Mouse (Mus musculus) kidney, embryonic 14.5 days (tissue): Measurements from ENCODE around the gene Bcdin3d. TPM values are rescaled to one million over a fixed set of nuclear protein-coding genes. Genes with fewer than 3 reads are reported as not detected.

Experiments used
- ATAC-seq: fragments of 200-750 bp; cut with Nextera tagmentation; 2 replicates; pipeline ENCODE4 v1.8.0; 2017; ENCODE audit warnings: moderate number of reproducible peaks, mild to moderate bottlenecking, moderate TSS enrichment, moderate library complexity; ENCODE audit not compliant: low FRiP score, low TSS enrichment
- H3K27ac ChIP-seq: fragments of 300-500 bp; sonication (generic); 2 replicates; pipeline ENCODE4 v1.5.1; 2014; ENCODE audit warnings: low read depth, mild to moderate bottlenecking, low read length, moderate library complexity, mixed read lengths
- H3K27me3 ChIP-seq: fragments of 300-500 bp; sonication (generic); 2 replicates; pipeline ENCODE4 v1.6.1; 2014; ENCODE audit warnings: mild to moderate bottlenecking, low read length; ENCODE audit not compliant: control insufficient read depth, insufficient read depth
- H3K36me3 ChIP-seq: fragments of 300-500 bp; sonication (generic); 2 replicates; pipeline ENCODE4 v1.6.1; 2014; ENCODE audit warnings: low read length, mixed read lengths; ENCODE audit not compliant: control insufficient read depth, insufficient read depth
- H3K4me1 ChIP-seq: fragments of 300-500 bp; sonication (generic); 2 replicates; pipeline ENCODE4 v1.6.1; 2014; ENCODE audit warnings: low read length, mixed read lengths; ENCODE audit not compliant: control insufficient read depth, insufficient read depth
- H3K4me2 ChIP-seq: fragments of 300-500 bp; sonication (generic); replicated peaks from 2 replicates; pipeline ENCODE4 v1.6.1; 2014; ENCODE audit warnings: low read depth, mild to moderate bottlenecking, low read length
- H3K4me3 ChIP-seq: fragments of 300-500 bp; sonication (generic); 2 replicates; pipeline ENCODE4 v1.5.1; 2014; ENCODE audit warnings: mild to moderate bottlenecking, low read length
- H3K9ac ChIP-seq: fragments of 300-500 bp; sonication (generic); 2 replicates; pipeline ENCODE4 v1.6.1; 2014; ENCODE audit warnings: low read depth, mild to moderate bottlenecking, low read length, moderate library complexity
- H3K9me3 ChIP-seq: fragments of 300-500 bp; sonication (generic); 2 replicates; pipeline ENCODE4 v1.6.1; 2016; ENCODE audit warnings: low read length; ENCODE audit not compliant: control insufficient read depth
- WGBS: fragments of 180-500 bp; shearing (Covaris S2); extraction: QIAGEN DNeasy Blood & Tissue Kit; methylation state at CpG from one replicate; pipeline ENCODE4 v1.1.7; 2014; 5-methylcytosine and 5-hydroxymethylcytosine counted together
- polyA plus RNA-seq: library from polyadenylated mRNA; unstranded; fragments of >200 nt; fragmentation: Nextera tagmentation; extraction: Ambion mirVana; gene quantifications from 2 replicates; pipeline ENCODE4 v1.2.1, GENCODE M21; 2014

Gene Bcdin3d
- polyA plus RNA-seq, 1 experiment from 2014 or later, result 16.9 TPM

DNA sequence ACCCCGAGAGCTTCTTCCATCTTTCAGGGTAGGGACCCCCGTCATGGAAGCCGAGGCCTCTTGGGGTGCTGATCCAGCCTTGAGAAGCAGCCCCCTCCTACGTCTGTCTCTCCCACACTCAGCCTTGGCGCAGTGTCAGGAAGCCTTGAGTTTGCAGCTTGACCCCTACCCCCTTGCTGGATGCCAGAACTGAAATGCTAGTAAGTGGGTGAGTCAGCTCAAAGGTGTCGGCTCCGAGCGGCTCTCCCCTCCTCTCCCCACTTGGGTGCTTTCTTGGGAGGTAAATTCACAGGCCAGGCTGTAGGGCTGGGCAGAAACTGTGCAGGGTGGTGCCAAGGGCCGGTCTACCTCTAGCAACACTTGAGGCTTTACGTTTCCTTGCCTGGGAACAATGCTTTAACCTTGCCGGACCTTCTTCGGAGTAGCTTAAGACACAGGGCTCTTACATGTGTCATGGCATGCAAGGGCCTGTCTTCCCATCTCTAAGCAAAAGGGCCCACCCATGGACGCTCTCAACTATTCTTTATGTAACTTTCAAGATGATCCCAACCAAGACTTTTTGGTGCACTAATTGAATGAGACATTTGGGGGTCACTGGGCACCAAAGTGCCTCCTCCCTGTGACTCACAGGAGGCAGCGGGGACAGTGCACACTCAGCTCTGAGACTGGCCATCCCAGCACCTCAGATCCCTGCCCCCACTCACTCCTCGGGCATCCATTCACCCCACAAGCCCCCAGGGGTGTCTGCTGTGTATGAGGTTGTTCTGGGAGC is 31.0 kb upstream of the Bcdin3d start:
- Histone ChIP-seq H3K4me3 (no peak overlapping the region), H3K27ac (no peak overlapping the region), H3K4me1 (peaks cover 48% of the 10 kb centered on the region), H3K9me3 (no peaks in the 10 kb centered on the region), H3K27me3 (no peaks in the 10 kb centered on the region), H3K4me2 (no peak overlapping the region), H3K36me3 (no peaks in the 10 kb centered on the region), H3K9ac (peak overlapping the region; percentile 37; the same call in 1 of the 2 replicates)
- ATAC-seq, result no peak
- 63% methylated on average over 15 of the region's 15 CpGs for WGBS

GRCm38 (mm10) chr15:99503256-99503655 is 28.7 kb upstream of the Bcdin3d start:
- WGBS, result 52% methylated on average over 5 of the region's 5 CpGs
- H3K36me3 ChIP-seq, result no peaks in the 10 kb centered on the region

DNA sequence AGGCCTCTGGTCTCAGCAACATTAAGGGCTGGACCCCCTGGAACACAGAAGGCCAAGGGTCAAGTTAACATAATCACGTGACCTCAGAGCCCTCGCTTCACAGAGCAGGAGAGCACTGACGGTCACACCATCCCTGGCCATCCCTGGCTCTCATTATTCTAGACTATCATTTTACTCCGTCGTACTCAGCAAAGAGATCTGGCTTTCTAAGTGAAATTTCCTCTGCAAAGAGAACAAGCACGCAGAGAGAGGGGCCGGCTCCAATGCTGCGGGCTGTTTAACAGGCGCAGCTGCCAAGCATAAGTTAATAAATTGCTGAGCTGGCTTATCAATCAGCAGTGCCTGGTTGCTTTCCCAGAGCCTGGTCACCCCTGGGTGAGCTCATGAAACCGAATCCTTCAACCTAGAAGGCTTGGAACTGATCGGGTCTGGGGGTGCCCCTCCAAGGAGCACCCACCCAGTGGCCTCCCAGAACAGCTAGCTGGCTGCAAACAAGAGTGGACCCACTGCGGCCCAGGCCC is 27.8 kb upstream of the Bcdin3d start:
- 19% methylated on average over 12 of the region's 12 CpGs for WGBS
- peak; percentile 56 for ATAC-seq
- no peak overlapping the region for H3K4me2 ChIP-seq
- no peaks in the 10 kb centered on the region for H3K9me3 ChIP-seq
- peak overlapping the region; percentile 65 for H3K27ac ChIP-seq
- H3K4me3 ChIP-seq, result no peak overlapping the region
- H3K4me1 ChIP-seq, result peaks cover 72% of the 10 kb centered on the region
- 0 out of 2 replicates have a peak overlapping the region, but pooled peaks have one; percentile 4 for H3K9ac ChIP-seq
- no peaks in the 10 kb centered on the region for H3K36me3 ChIP-seq
- H3K27me3 ChIP-seq, result no peaks in the 10 kb centered on the region

More at GRCm38 (mm10) chr15:99503256-99503655, 28.7 kb upstream of the Bcdin3d start:
- H3K4me3 ChIP-seq, result no peak overlapping the region
- H3K9me3 ChIP-seq, result no peaks in the 10 kb centered on the region
- no peak for ATAC-seq
- no peak overlapping the region for H3K9ac ChIP-seq
- peak overlapping the region; percentile 65 for H3K27ac ChIP-seq
- H3K27me3 ChIP-seq, result no peaks in the 10 kb centered on the region
- no peak overlapping the region for H3K4me2 ChIP-seq
- H3K4me1 ChIP-seq, result peaks cover 63% of the 10 kb centered on the region

- no peaks in the 10 kb centered on the region for H3K27me3 ChIP-seq
- H3K27ac ChIP-seq, result peak overlapping the region; percentile 65
- peak overlapping the region; percentile 4; the same call in 1 of the 2 replicates for H3K9ac ChIP-seq
- no peaks in the 10 kb centered on the region for H3K9me3 ChIP-seq
- peaks cover 74% of the 10 kb centered on the region for H3K4me1 ChIP-seq
- no peak overlapping the region for H3K4me3 ChIP-seq
- no peaks in the 10 kb centered on the region for H3K36me3 ChIP-seq
- WGBS, result 37% methylated on average over 20 of the region's 20 CpGs
- ATAC-seq, result peak; percentile 3; the same call in 1 of the 2 replicates
- no peak overlapping the region for H3K4me2 ChIP-seq
Observed at GRCm38 (mm10) chr15:99501292-99502260, 27.0 kb upstream of the Bcdin3d start.

DNA sequence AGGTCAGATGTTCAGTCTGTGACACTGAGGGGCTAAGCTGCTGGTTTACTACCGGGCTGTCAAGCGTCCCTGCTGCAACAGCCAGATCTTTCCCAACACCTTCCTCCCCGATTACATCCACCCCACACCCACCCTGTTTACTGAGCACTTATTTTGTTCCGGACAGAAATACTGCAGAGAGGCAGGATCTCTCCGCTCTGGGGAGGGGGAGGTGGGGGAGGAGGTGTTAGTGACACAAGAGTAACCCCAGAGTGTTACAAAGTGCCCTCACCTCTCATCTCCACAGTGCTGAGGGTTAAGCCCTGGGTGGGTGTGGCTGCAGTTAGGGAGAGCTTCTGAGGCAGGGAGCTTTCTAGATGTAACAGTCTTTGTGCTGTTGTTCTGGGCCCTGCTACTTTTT is 25.8 kb upstream of the Bcdin3d start:
- Histone ChIP-seq H3K36me3 (no peaks in the 10 kb centered on the region), H3K27ac (no peak overlapping the region), H3K9ac (no peak overlapping the region), H3K4me2 (no peak overlapping the region), H3K9me3 (no peaks in the 10 kb centered on the region), H3K4me1 (peaks cover 62% of the 10 kb centered on the region), H3K27me3 (no peaks in the 10 kb centered on the region), H3K4me3 (no peak overlapping the region)
- ATAC-seq, result no peak
- 23% methylated on average over 5 of the region's 5 CpGs for WGBS

- Histone ChIP-seq H3K9me3 (no peaks in the 10 kb centered on the region), H3K27ac (no peak overlapping the region), H3K4me1 (peaks cover 56% of the 10 kb centered on the region)
Observed at GRCm38 (mm10) chr15:99499726-99500125, 25.2 kb upstream of the Bcdin3d start.

GRCm38 (mm10) chr15:99498781-99499180 is 24.3 kb upstream of the Bcdin3d start:
- peaks cover 48% of the 10 kb centered on the region for H3K4me1 ChIP-seq
- no peak overlapping the region for H3K4me2 ChIP-seq
- no peaks in the 10 kb centered on the region for H3K9me3 ChIP-seq
- ATAC-seq, result 0 out of 2 replicates have a peak, but pooled peaks have one; percentile 9
- 49% methylated on average over 4 of the region's 4 CpGs for WGBS
- H3K27me3 ChIP-seq, result no peaks in the 10 kb centered on the region
- no peaks in the 10 kb centered on the region for H3K36me3 ChIP-seq
- H3K4me3 ChIP-seq, result no peak overlapping the region
- H3K27ac ChIP-seq, result peak overlapping the region; percentile 31; the same call in 1 of the 2 replicates
- H3K9ac ChIP-seq, result no peak overlapping the region

More at GRCm38 (mm10) chr15:99499726-99500125, 25.2 kb upstream of the Bcdin3d start:
- 43% methylated on average over 6 of the region's 6 CpGs for WGBS
- Histone ChIP-seq H3K9ac (no peak overlapping the region), H3K4me2 (no peak overlapping the region), H3K27me3 (no peaks in the 10 kb centered on the region), H3K36me3 (no peaks in the 10 kb centered on the region), H3K4me3 (no peak overlapping the region)
- ATAC-seq, result no peak

GRCm38 (mm10) chr15:99498356-99498755 is 23.8 kb upstream of the Bcdin3d start:
- Histone ChIP-seq H3K4me2 (no peak overlapping the region), H3K27ac (peak overlapping the region; percentile 31; the same call in 1 of the 2 replicates), H3K9ac (no peak overlapping the region), H3K9me3 (no peaks in the 10 kb centered on the region), H3K27me3 (no peaks in the 10 kb centered on the region), H3K4me1 (peaks cover 44% of the 10 kb centered on the region), H3K4me3 (no peak overlapping the region), H3K36me3 (no peaks in the 10 kb centered on the region)
- no peak for ATAC-seq
- WGBS, result 76% methylated on average over 4 of the region's 4 CpGs
